In the genomic region with DNA sequence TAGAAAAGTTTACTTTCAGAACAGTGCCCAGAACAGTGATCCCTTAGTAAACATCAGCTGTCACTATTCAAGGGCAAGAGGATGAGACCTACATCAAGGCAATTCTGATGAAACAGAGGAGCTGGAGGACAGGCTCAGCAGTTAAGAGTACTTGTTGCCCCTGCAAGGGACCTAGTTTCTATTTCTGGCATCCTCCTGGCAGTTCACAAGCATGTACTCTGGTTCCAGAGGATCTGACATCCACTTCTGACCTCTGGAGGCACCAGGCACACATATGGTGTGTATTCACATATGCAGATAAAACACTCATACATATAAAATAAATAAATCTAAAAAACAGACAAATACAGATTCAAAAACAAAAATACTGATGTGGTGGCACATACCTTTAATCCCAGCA, we compare ENCODE assay signal across 28 mouse cellular contexts. TPM values are rescaled to one million over a fixed set of nuclear protein-coding genes. Genes with fewer than 3 reads are reported as not detected.
A peak's percentile ranks its signal among the peaks of the same experiment; 100 is the strongest.
DNase-seq lines count a peak whose midpoint lies in the region; ATAC-seq and TF ChIP-seq lines count a peak whose summit lies in the region.
"Had no signal": no experiment of that assay in that cellular context is flagged by ENCODE, and none has a peak within 500 bp of the region (broad histone marks: within the 10 kb centered on the region; RNA-seq: fewer than 3 reads in every experiment).

No protein-coding gene starts in this region.

- H3K27ac ChIP-seq in heart, embryonic 10.5 days: peak overlapping the region; percentile 75
- peak overlapping the region; percentile 54 for H3K27ac ChIP-seq in heart, embryonic 13.5 days (replicated peaks)
- peak overlapping the region; percentile 10; the same call in 1 of the 2 replicates for H3K27ac ChIP-seq in heart, embryonic 15.5 days
- no peak overlapping the region for H3K27ac ChIP-seq in heart, postnatal 0 days (ENCODE audit: low read depth)
- no peak overlapping the region for H3K27ac ChIP-seq in forebrain, embryonic 12.5 days
- H3K27ac ChIP-seq: forebrain, embryonic 10.5 days; hindbrain, embryonic 10.5 days; hindbrain, embryonic 13.5 days; intestine, embryonic 15.5 days had no signal

- TF ChIP-seq CTCF in heart, postnatal 0 days (IDR thresholded peaks at IDR 0.05; ENCODE audit: low read depth): no peak

- no peak for TF ChIP-seq EP300 in heart, postnatal 0 days (IDR thresholded peaks at IDR 0.05; ENCODE audit: low read depth)

- H3K9ac ChIP-seq in heart, embryonic 13.5 days: no peak overlapping the region
- no peak overlapping the region for H3K9ac ChIP-seq in heart, embryonic 15.5 days
- no peak overlapping the region for H3K9ac ChIP-seq in heart, postnatal 0 days (replicated peaks; ENCODE audit: low read depth, low read length)
- H3K9ac ChIP-seq in forebrain, embryonic 12.5 days: no peak overlapping the region
- H3K9ac ChIP-seq: forebrain, postnatal 0 days; hindbrain, embryonic 13.5 days; intestine, embryonic 15.5 days had no signal

- H3K4me2 ChIP-seq in heart, embryonic 13.5 days: no peak overlapping the region
- H3K4me2 ChIP-seq in heart, embryonic 15.5 days: no peak overlapping the region
- H3K4me2 ChIP-seq in heart, postnatal 0 days (ENCODE audit: low read depth, low read length): no peak overlapping the region
- H3K4me2 ChIP-seq in forebrain, embryonic 12.5 days: no peak overlapping the region
- H3K4me2 ChIP-seq: hindbrain, embryonic 13.5 days; intestine, embryonic 15.5 days had no signal

- no peak for DNase-seq in heart, embryonic 10.5 days (ENCODE audit: low spot score)
- no peak for DNase-seq in heart, adult 11 months
- no peak for DNase-seq in heart, postnatal 25 days (ENCODE audit: low spot score)
- peak; percentile 42 for DNase-seq in heart, postnatal 0 days (ENCODE audit: low spot score)
- no peak for DNase-seq in urinary bladder, postnatal 36 days (ENCODE audit: low spot score in 2 of 2)
- DNase-seq: adrenal gland, adult 8-10 months; adrenal gland, postnatal 25 days; cerebellum, adult 11-12 months; cerebellum, adult 9-10 months; cerebellum, postnatal 14 days; forebrain, postnatal 0 days; gastrocnemius, postnatal 36 days; kidney, adult 11 months; kidney, adult 8-10 months had no signal

- peaks cover 23% of the 10 kb centered on the region for H3K4me1 ChIP-seq in heart, embryonic 10.5 days
- peaks cover 27% of the 10 kb centered on the region for H3K4me1 ChIP-seq in heart, embryonic 13.5 days
- H3K4me1 ChIP-seq in heart, embryonic 15.5 days (replicated peaks): peaks cover 9% of the 10 kb centered on the region; the same call in 1 of the 2 replicates
- peaks cover 7% of the 10 kb centered on the region for H3K4me1 ChIP-seq in heart, postnatal 0 days (ENCODE audit: control insufficient read depth, insufficient read depth)
- no peaks in the 10 kb centered on the region for H3K4me1 ChIP-seq in forebrain, embryonic 12.5 days
- H3K4me1 ChIP-seq: hindbrain, embryonic 10.5 days; intestine, embryonic 15.5 days had no signal

- no peaks in the 10 kb centered on the region for H3K36me3 ChIP-seq in heart, embryonic 10.5 days
- H3K36me3 ChIP-seq in heart, embryonic 13.5 days: no peaks in the 10 kb centered on the region
- no peaks in the 10 kb centered on the region for H3K36me3 ChIP-seq in heart, embryonic 15.5 days
- H3K36me3 ChIP-seq in heart, postnatal 0 days (replicated peaks; ENCODE audit: control insufficient read depth, insufficient read depth, low read length): no peaks in the 10 kb centered on the region
- H3K36me3 ChIP-seq in forebrain, embryonic 12.5 days (replicated peaks): no peaks in the 10 kb centered on the region
- H3K36me3 ChIP-seq: forebrain, embryonic 10.5 days; hindbrain, embryonic 10.5 days; hindbrain, embryonic 13.5 days; intestine, embryonic 15.5 days had no signal

- H3K27me3 ChIP-seq in heart, embryonic 10.5 days (ENCODE audit: insufficient read depth, poor library complexity, severe bottlenecking): no peaks in the 10 kb centered on the region
- H3K27me3 ChIP-seq in heart, embryonic 13.5 days (replicated peaks): no peaks in the 10 kb centered on the region
- H3K27me3 ChIP-seq in heart, embryonic 15.5 days: no peaks in the 10 kb centered on the region
- H3K27me3 ChIP-seq in heart, postnatal 0 days (ENCODE audit: control insufficient read depth, insufficient read depth, low read length): no peaks in the 10 kb centered on the region
- H3K27me3 ChIP-seq in forebrain, embryonic 12.5 days: no peaks in the 10 kb centered on the region
- H3K27me3 ChIP-seq: hindbrain, embryonic 13.5 days; intestine, embryonic 15.5 days had no signal

- H3K9me3 ChIP-seq in heart, embryonic 10.5 days: no peaks in the 10 kb centered on the region
- no peaks in the 10 kb centered on the region for H3K9me3 ChIP-seq in heart, embryonic 13.5 days
- H3K9me3 ChIP-seq in heart, embryonic 15.5 days (replicated peaks): no peaks in the 10 kb centered on the region
- no peaks in the 10 kb centered on the region for H3K9me3 ChIP-seq in heart, postnatal 0 days (replicated peaks; ENCODE audit: control insufficient read depth, low read length)
- H3K9me3 ChIP-seq in forebrain, embryonic 12.5 days: no peaks in the 10 kb centered on the region
- H3K9me3 ChIP-seq: forebrain, embryonic 10.5 days; hindbrain, embryonic 10.5 days; hindbrain, embryonic 13.5 days; intestine, embryonic 15.5 days had no signal

- H3K4me3 ChIP-seq in heart, embryonic 10.5 days: no peak overlapping the region
- H3K4me3 ChIP-seq in heart, embryonic 13.5 days: no peak overlapping the region
- H3K4me3 ChIP-seq in heart, embryonic 15.5 days: no peak overlapping the region
- no peak overlapping the region for H3K4me3 ChIP-seq in heart, postnatal 0 days (ENCODE audit: low read depth, low read length)
- H3K4me3 ChIP-seq in forebrain, embryonic 12.5 days (replicated peaks): no peak overlapping the region
- H3K4me3 ChIP-seq: forebrain, embryonic 10.5 days; hindbrain, embryonic 10.5 days; hindbrain, embryonic 13.5 days; intestine, embryonic 15.5 days had no signal

- intact Hi-C loops in heart, postnatal 25 days (cut with DNase I): no loop called here

- ATAC-seq in heart, embryonic 13.5 days (ENCODE audit: extremely low read depth, insufficient number of reproducible peaks, low FRiP score, low TSS enrichment): no peak
- ATAC-seq in heart, embryonic 15.5 days (replicated peaks; ENCODE audit: insufficient number of reproducible peaks, insufficient read depth, low FRiP score, low read depth): 0 out of 2 replicates have a peak, but pooled peaks have one; percentile 35
- 0 out of 2 replicates have a peak, but pooled peaks have one; percentile 67 for ATAC-seq in heart, postnatal 0 days (ENCODE audit: insufficient read depth, low read depth)
- ATAC-seq in forebrain, embryonic 12.5 days (ENCODE audit: low FRiP score): no peak
- ATAC-seq: CD4-positive, CD25-positive, alpha-beta regulatory T cell, adult 4 months; forebrain, embryonic 14.5 days; forebrain, postnatal 0 days; hindbrain, embryonic 16.5 days; intestine, embryonic 15.5 days had no signal

RNA-seq across cellular contexts. Expression of a gene that starts 10.9 kb away (rescaled TPM):
- 0.23 and 0.48 TPM in 2 replicates for polyA plus RNA-seq in heart, embryonic 10.5 days (2016; fragmentation: Nextera tagmentation; extraction: Ambion mirVana)
- 0.04 and 0.06 TPM in 2 replicates for polyA plus RNA-seq in heart, embryonic 13.5 days (2015; fragmentation: Nextera tagmentation; extraction: Ambion mirVana)
- not detected for total RNA-seq in heart, postnatal 25 days (2021)
- polyA plus RNA-seq in heart, embryonic 15.5 days (2015; fragmentation: Nextera tagmentation; extraction: Ambion mirVana): 0.08 and 0.10 TPM in 2 replicates
- total RNA-seq in heart, postnatal 0 days (2014; rRNA removed; ENCODE audit: low replicate concordance): not detected in 2 replicates
- 0.05 and 0.18 TPM in 2 replicates for polyA plus RNA-seq in heart, postnatal 0 days (2015; fragmentation: Nextera tagmentation; extraction: Ambion mirVana)
- polyA plus RNA-seq in forebrain, embryonic 12.5 days (2016; fragmentation: Nextera tagmentation; extraction: Ambion mirVana): 0.28 and 0.40 TPM in 2 replicates
- total RNA-seq: gastrocnemius, adult 8-10 months; gastrocnemius, postnatal 36 days; granulocyte monocyte progenitor cell, adult 5-6 weeks; MEL had no signal
- polyA plus RNA-seq: C2C12 had no signal

RNA-seq across cellular contexts. Expression of a gene that starts 15.9 kb away (rescaled TPM):
- polyA plus RNA-seq in heart, embryonic 10.5 days (2016; fragmentation: Nextera tagmentation; extraction: Ambion mirVana): 0.04 TPM in 1 of 2 replicates, not detected in the other
- not detected in 2 replicates for polyA plus RNA-seq in heart, embryonic 13.5 days (2015; fragmentation: Nextera tagmentation; extraction: Ambion mirVana)
- total RNA-seq in heart, postnatal 25 days (2021): not detected
- polyA plus RNA-seq in heart, embryonic 15.5 days (2015; fragmentation: Nextera tagmentation; extraction: Ambion mirVana): not detected in 2 replicates
- 0.04 TPM in 1 of 2 replicates, not detected in the other for total RNA-seq in heart, postnatal 0 days (2014; rRNA removed; ENCODE audit: low replicate concordance)
- polyA plus RNA-seq in heart, postnatal 0 days (2015; fragmentation: Nextera tagmentation; extraction: Ambion mirVana): not detected in 2 replicates
- 0.70 and 0.87 TPM in 2 replicates for polyA plus RNA-seq in forebrain, embryonic 12.5 days (2016; fragmentation: Nextera tagmentation; extraction: Ambion mirVana)
- total RNA-seq: adrenal gland, adult 8-10 months; adrenal gland, postnatal 25 days; gastrocnemius, adult 8-10 months; gastrocnemius, postnatal 36 days; granulocyte monocyte progenitor cell, adult 5-6 weeks; MEL had no signal
- polyA plus RNA-seq: C2C12; CD4-positive, CD25-positive, alpha-beta regulatory T cell, adult 4 months; forebrain, embryonic 10.5 days; intestine, embryonic 15.5 days had no signal

Comparison
In these comparisons a context has a peak if more than half of its experiments do, and no peak if none do; other contexts are left out.
1. H3K27ac ChIP-seq: peak in heart, embryonic 10.5 days (single experiment), heart, embryonic 13.5 days (single experiment) and heart, embryonic 15.5 days (single experiment); none in heart, postnatal 0 days (single experiment) and forebrain, embryonic 12.5 days (single experiment).
2. ATAC-seq: peak in heart, embryonic 15.5 days (single experiment) and heart, postnatal 0 days (single experiment); none in heart, embryonic 13.5 days (single experiment) and forebrain, embryonic 12.5 days (single experiment).